Mouse (Mus musculus) testis, adult 2 months (tissue): ENCODE results near the gene Rnf223.

Experiments used
- CTCF ChIP-seq: fragments of 200-500 bp; IDR thresholded peaks from 2 replicates; pipeline ENCODE4 v1.5.1; 2012; ENCODE audit warnings: low read depth, mild to moderate bottlenecking, inconsistent platforms, low read length, moderate library complexity; ENCODE audit not compliant: control insufficient read depth, insufficient read depth, insufficient replicate concordance
- POLR2A ChIP-seq: fragments of 200-500 bp; IDR thresholded peaks from 2 replicates; pipeline ENCODE4 v1.6.1; 2012; ENCODE audit warnings: low read depth, mild to moderate bottlenecking, inconsistent platforms, low read length, moderate library complexity; ENCODE audit not compliant: control insufficient read depth

DNA sequence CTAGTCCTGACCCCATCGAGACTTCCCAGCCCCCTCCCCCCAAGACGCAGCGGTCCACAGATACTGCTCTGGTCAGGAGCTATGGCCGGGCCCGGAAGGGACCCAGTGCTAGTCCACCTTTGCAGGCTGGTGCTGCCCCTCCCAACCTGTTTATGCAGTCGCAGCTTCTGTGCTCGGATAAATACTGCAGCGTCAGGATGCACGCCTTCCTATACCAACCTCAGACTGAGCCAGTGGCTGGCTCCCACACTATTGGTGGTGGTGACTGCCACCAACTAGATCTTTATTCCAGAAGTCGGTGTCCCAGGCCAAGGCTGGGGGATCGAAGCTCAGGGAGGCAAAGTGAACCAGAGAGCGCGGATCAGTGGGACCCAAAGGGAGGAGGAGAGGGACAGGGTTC, 4.8 kb downstream of the Rnf223 start:
- no peak for TF ChIP-seq CTCF
- no peak for TF ChIP-seq POLR2A
